Mouse (Mus musculus) heart, embryonic 15.5 days (tissue): ENCODE data around the gene Ccdc70. TPM values are rescaled to one million over a fixed set of nuclear protein-coding genes. Genes with fewer than 3 reads are reported as not detected.
"Not testable (repeated sequence)": the region's sequence is repeated elsewhere in the genome, so short reads cannot be mapped to it uniquely, and the experiment has no call there.

Experiments used
- ATAC-seq: fragments of 200-750 bp; cut with Nextera tagmentation; replicated peaks from 2 replicates; pipeline ENCODE4 v1.8.0; 2017; ENCODE audit warnings: low read depth, moderate TSS enrichment; ENCODE audit not compliant: insufficient number of reproducible peaks, insufficient read depth, low FRiP score
- H3K27ac ChIP-seq: fragments of 300-500 bp; sonication (generic); 2 replicates; pipeline ENCODE4 v1.5.1; 2015; ENCODE audit warnings: mild to moderate bottlenecking, inconsistent platforms
- H3K27me3 ChIP-seq: fragments of 300-500 bp; sonication (generic); 2 replicates; pipeline ENCODE4 v1.6.1; 2015; ENCODE audit warnings: inconsistent platforms
- H3K36me3 ChIP-seq: fragments of 300-500 bp; sonication (generic); 2 replicates; pipeline ENCODE4 v1.6.1; 2015; ENCODE audit warnings: mild to moderate bottlenecking, inconsistent platforms
- H3K4me1 ChIP-seq: fragments of 300-500 bp; sonication (generic); replicated peaks from 2 replicates; pipeline ENCODE4 v1.6.1; 2015; ENCODE audit warnings: inconsistent platforms
- H3K4me2 ChIP-seq: fragments of 300-500 bp; sonication (generic); 2 replicates; pipeline ENCODE4 v1.6.1; 2015; ENCODE audit warnings: inconsistent platforms, mild to moderate bottlenecking, moderate library complexity
- H3K4me3 ChIP-seq: fragments of 300-500 bp; sonication (generic); 2 replicates; pipeline ENCODE4 v1.5.1; 2015; ENCODE audit warnings: mild to moderate bottlenecking, inconsistent platforms
- H3K9ac ChIP-seq: fragments of 300-500 bp; sonication (generic); 2 replicates; pipeline ENCODE4 v1.6.1; 2015; ENCODE audit warnings: mild to moderate bottlenecking, inconsistent platforms
- H3K9me3 ChIP-seq: fragments of 300-500 bp; sonication (generic); replicated peaks from 2 replicates; pipeline ENCODE4 v1.6.1; 2016; ENCODE audit warnings: inconsistent platforms
- WGBS: fragments of 180-500 bp; shearing (Covaris S2); methylation state at CpG from one replicate; pipeline ENCODE4 v1.1.7; 2015; ENCODE audit warnings: mixed read lengths; 5-methylcytosine and 5-hydroxymethylcytosine counted together
- polyA plus RNA-seq: library from polyadenylated mRNA; unstranded; fragments of >200 nt; fragmentation: Nextera tagmentation; extraction: Ambion mirVana; gene quantifications from 2 replicates; pipeline ENCODE4 v1.2.1, GENCODE M21; 2015

The Ccdc70 gene
- not detected in 2 replicates for polyA plus RNA-seq

DNA sequence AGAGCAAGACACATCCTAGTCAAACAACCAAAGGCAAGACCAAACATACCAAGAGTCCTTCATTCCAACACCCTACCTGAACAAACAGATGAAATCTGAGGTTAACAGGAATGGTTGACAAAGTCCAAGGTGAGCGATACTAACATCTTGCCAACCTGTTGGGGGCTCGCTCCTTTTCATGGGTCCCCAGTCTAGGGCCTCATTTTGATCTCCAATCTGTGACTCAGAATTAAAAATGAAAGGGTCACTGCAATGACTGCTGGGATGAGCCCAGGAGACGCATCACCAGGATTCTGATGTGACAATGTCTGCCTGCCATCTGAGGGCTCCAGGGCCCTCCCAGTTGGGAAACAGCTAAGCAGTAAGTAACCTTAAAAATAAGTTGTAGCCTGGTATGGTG lies at the start of gene Ccdc70:
Gene Ccdc70, plus strand, starts transcription at position 301 of the 400 bp plus-strand sequence.
- ATAC-seq: no peak
- H3K27me3 ChIP-seq: no peaks in the 10 kb centered on the region
- no peak within 1 kb of the TSS for H3K4me2 ChIP-seq
- no peaks in the 10 kb centered on the region for H3K36me3 ChIP-seq
- H3K4me1 ChIP-seq: no peaks in the 10 kb centered on the region
- no peak within 1 kb of the TSS for H3K9ac ChIP-seq
- H3K27ac ChIP-seq: no peak within 1 kb of the TSS
- H3K4me3 ChIP-seq: no peak within 1 kb of the TSS
- H3K9me3 ChIP-seq: no peaks in the 10 kb centered on the region
- WGBS: 85% methylated on average over 3 of the region's 3 CpGs

GRCm38 (mm10) chr8:21930754-21931153 lies 38.8 kb upstream of the Ccdc70 start:
- 77% methylated on average over 3 of the region's 3 CpGs for WGBS
- not testable (repeated sequence) for H3K9ac ChIP-seq

DNA sequence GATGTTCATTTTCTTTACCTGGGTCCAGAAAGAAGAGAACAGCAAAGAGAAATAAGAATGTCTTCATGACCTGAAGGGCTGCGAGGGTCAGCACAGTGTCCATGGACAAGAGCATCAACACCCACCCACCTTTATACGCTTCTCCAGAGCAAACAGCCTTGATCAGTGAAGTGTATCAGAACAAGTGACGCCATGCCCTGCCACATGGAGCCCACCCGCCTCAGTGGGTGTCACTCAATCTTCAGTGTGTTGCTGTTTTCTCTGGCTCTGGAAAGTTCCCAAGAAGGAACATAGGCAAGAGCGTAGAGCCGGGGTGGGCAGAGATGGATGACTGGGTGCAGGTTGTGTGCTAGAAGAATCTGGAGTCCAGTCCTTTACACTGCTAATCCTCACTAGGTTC lies 37.0 kb upstream of the Ccdc70 start, which contains the start of gene Defb15:
Gene Defb15, minus strand, starts transcription at position 101 of the 400 bp plus-strand sequence.
- WGBS: 90% methylated on average over 6 of the region's 6 CpGs
- no peak within 1 kb of the TSS for H3K4me3 ChIP-seq
- H3K9me3 ChIP-seq: no peaks in the 10 kb centered on the region
- no peak for ATAC-seq
- H3K4me1 ChIP-seq: no peaks in the 10 kb centered on the region
- H3K27ac ChIP-seq: no peak within 1 kb of the TSS
- H3K9ac ChIP-seq: no peak within 1 kb of the TSS
- no peak within 1 kb of the TSS for H3K4me2 ChIP-seq
- H3K36me3 ChIP-seq: no peaks in the 10 kb centered on the region
- no peaks in the 10 kb centered on the region for H3K27me3 ChIP-seq

More at GRCm38 (mm10) chr8:21930754-21931153, 38.8 kb upstream of the Ccdc70 start:
- not testable (repeated sequence) for H3K4me3 ChIP-seq, H3K27me3 ChIP-seq, H3K4me1 ChIP-seq, H3K9me3 ChIP-seq, ATAC-seq, H3K36me3 ChIP-seq, H3K4me2 ChIP-seq, H3K27ac ChIP-seq

GRCm38 (mm10) chr8:21938052-21938451 lies 31.5 kb upstream of the Ccdc70 start, which contains the start of gene Defb35:
TSS of gene Defb35 (plus strand) at chr8:21938352.
- not testable (repeated sequence) for H3K4me2 ChIP-seq, H3K36me3 ChIP-seq, H3K27me3 ChIP-seq, H3K4me3 ChIP-seq, H3K27ac ChIP-seq, H3K9me3 ChIP-seq, H3K4me1 ChIP-seq, H3K9ac ChIP-seq, ATAC-seq
- 84% methylated on average over 4 of the region's 4 CpGs for WGBS

DNA sequence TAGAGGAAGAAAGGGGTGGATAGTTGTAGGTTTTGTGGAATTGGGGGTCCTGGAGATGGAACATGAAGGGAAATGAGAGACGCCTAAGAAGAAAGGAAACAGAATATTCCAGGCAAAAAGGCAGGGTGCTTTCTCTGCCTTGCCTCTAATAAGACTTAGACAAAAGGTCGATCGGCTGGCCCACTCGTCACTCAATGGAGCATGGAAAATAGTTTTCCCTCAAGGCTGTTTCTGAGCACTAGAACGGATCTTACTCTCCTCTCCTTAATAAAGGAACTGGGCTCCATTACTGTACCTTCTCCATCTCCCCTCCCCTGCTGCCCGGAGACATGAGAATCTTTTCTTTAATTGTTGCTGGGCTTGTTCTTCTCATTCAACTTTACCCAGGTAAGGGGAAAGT lies 23.1 kb upstream of the Ccdc70 start, which contains the start of gene Defb13:
Gene Defb13, plus strand, starts transcription at position 301 of the 400 bp plus-strand sequence.
- H3K36me3 ChIP-seq: no peaks in the 10 kb centered on the region
- no peak within 1 kb of the TSS for H3K9ac ChIP-seq
- no peak within 1 kb of the TSS for H3K4me3 ChIP-seq
- H3K27ac ChIP-seq: no peak within 1 kb of the TSS
- H3K9me3 ChIP-seq: no peaks in the 10 kb centered on the region
- H3K27me3 ChIP-seq: no peaks in the 10 kb centered on the region
- no peak for ATAC-seq
- WGBS: 83% methylated on average over 6 of the region's 6 CpGs
- H3K4me2 ChIP-seq: no peak within 1 kb of the TSS
- H3K4me1 ChIP-seq: no peaks in the 10 kb centered on the region

DNA sequence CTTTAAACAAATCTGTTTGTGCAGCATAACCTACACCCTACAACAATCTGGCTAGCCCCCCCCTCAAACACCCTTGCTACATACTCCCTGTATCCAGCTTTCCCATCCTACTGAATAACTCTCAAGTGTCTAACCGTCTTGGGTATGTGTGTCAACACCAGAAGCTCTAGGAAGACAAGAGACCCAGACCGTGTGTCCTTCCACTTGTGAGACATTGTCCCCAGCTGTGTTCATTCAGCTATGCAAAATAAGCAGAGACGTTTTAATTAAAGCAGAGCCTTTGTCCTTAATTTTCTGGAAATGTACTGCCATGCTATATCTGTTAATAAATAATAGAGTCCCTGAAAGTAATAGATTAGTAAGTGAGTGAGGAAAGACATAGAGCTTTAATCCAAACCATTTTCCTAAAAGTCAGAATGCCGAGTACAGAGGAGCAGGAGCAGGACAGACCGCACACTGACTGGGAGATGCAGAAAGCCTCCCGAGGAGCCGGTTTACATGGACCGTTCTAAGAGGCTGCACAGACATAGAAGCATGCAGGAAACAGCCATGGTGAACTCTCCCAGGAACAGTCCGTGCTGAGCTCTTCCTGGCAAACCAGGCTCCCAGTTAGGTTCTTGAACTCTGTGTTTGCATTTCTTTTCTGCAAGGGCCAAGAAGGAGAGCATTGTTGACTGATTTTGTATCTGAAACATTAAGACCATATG lies 22.1 kb upstream of the Ccdc70 start:
- Histone ChIP-seq H3K9me3 (no peaks in the 10 kb centered on the region), H3K27me3 (no peaks in the 10 kb centered on the region), H3K9ac (no peak overlapping the region), H3K36me3 (no peaks in the 10 kb centered on the region), H3K4me2 (no peak overlapping the region), H3K4me3 (no peak overlapping the region), H3K27ac (no peak overlapping the region), H3K4me1 (no peaks in the 10 kb centered on the region)
- ATAC-seq: no peak
- 58% methylated on average over 9 of the region's 9 CpGs for WGBS

GRCm38 (mm10) chr8:21955321-21955720 lies 14.3 kb upstream of the Ccdc70 start:
- Histone ChIP-seq H3K9me3 (no peaks in the 10 kb centered on the region), H3K4me1 (no peaks in the 10 kb centered on the region), H3K36me3 (no peaks in the 10 kb centered on the region), H3K4me2 (no peak overlapping the region), H3K4me3 (no peak overlapping the region), H3K27me3 (no peaks in the 10 kb centered on the region), H3K27ac (no peak overlapping the region), H3K9ac (no peak overlapping the region)
- ATAC-seq: no peak
- WGBS: 6% methylated on average over 9 of the region's 9 CpGs

GRCm38 (mm10) chr8:21956336-21956735 lies 13.2 kb upstream of the Ccdc70 start:
- Histone ChIP-seq H3K4me3 (no peak overlapping the region), H3K9me3 (no peaks in the 10 kb centered on the region), H3K9ac (no peak overlapping the region), H3K27ac (no peak overlapping the region), H3K27me3 (no peaks in the 10 kb centered on the region), H3K36me3 (no peaks in the 10 kb centered on the region), H3K4me2 (no peak overlapping the region), H3K4me1 (no peaks in the 10 kb centered on the region)
- no peak for ATAC-seq
- 82% methylated on average over 3 of the region's 3 CpGs for WGBS

DNA sequence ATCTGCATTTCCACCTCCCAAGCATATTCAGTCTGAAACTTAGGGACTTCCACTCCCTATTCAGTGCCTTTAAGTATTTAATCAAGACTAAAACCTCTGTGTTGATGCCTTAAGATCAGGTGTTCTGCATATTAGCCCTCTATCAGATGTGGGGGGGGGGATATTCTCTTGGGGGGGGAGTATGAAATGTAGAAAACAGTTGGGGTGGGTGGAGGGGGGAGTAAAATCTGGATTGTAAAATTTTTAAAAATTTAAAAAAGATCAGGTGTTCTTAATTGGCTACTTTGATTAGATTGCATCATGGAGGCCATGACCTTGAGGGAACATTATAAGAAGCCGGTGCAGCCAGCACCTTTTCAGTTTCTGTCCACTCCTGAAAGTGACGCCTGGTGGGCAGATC lies 11.2 kb upstream of the Ccdc70 start, which contains the start of gene Fam90a1a:
Gene Fam90a1a, plus strand, starts transcription at position 301 of the 400 bp plus-strand sequence.
- Histone ChIP-seq H3K9me3 (no peaks in the 10 kb centered on the region), H3K4me3 (no peak within 1 kb of the TSS), H3K9ac (no peak within 1 kb of the TSS), H3K27me3 (no peaks in the 10 kb centered on the region), H3K36me3 (no peaks in the 10 kb centered on the region), H3K4me1 (no peaks in the 10 kb centered on the region), H3K27ac (no peak within 1 kb of the TSS), H3K4me2 (no peak within 1 kb of the TSS)
- no peak for ATAC-seq
- 77% methylated on average over 2 of the region's 2 CpGs for WGBS

- Histone ChIP-seq H3K4me2 (no peak overlapping the region), H3K27ac (no peak overlapping the region), H3K36me3 (no peaks in the 10 kb centered on the region), H3K4me1 (no peaks in the 10 kb centered on the region), H3K4me3 (no peak overlapping the region), H3K9ac (no peak overlapping the region), H3K9me3 (no peaks in the 10 kb centered on the region), H3K27me3 (no peaks in the 10 kb centered on the region)
- no peak for ATAC-seq
- WGBS: 61% methylated on average over 1 of the region's 1 CpGs
Observed at GRCm38 (mm10) chr8:21966646-21967045, 2.9 kb upstream of the Ccdc70 start.

GRCm38 (mm10) chr8:21978193-21978592 lies 8.6 kb downstream of the Ccdc70 start:
- H3K9ac ChIP-seq: no peak overlapping the region
- 71% methylated on average over 4 of the region's 4 CpGs for WGBS
- no peaks in the 10 kb centered on the region for H3K27me3 ChIP-seq
- no peaks in the 10 kb centered on the region for H3K9me3 ChIP-seq
- no peaks in the 10 kb centered on the region for H3K36me3 ChIP-seq
- H3K4me3 ChIP-seq: no peak overlapping the region
- H3K27ac ChIP-seq: no peak overlapping the region
- no peak for ATAC-seq
- no peaks in the 10 kb centered on the region for H3K4me1 ChIP-seq
- H3K4me2 ChIP-seq: no peak overlapping the region
